Mouse (Mus musculus) gastrocnemius, adult 2 months (tissue): ENCODE measurements at regions not wholly inside any gene's neighbourhood (a gene's known extent, or its start where the extent isn't known, plus 50 kb on each side); places are given as distances from the start of the nearest gene placed in this dataset.
A peak's percentile ranks its signal among the peaks of the same experiment; 100 is the strongest.

Experiments
- DNase-seq: peaks from one replicate; pipeline ENCODE4 v3.0.0; 2022
- H3K27ac ChIP-seq: fragments of 200-600 bp; 2 replicates; pipeline ENCODE4 v1.8.1; 2022; ENCODE audit warnings: mild to moderate bottlenecking
- H3K4me3 ChIP-seq: fragments of 200-600 bp; 2 replicates; pipeline ENCODE4 v1.8.1; 2022; ENCODE audit warnings: mild to moderate bottlenecking, moderate library complexity
- CTCF ChIP-seq: fragments of 200-600 bp; IDR thresholded peaks from 2 replicates; pipeline ENCODE4 v1.8.1; 2022; ENCODE audit warnings: antibody characterized with exemption, mild to moderate bottlenecking, moderate library complexity
- intact Hi-C: fragments of 180-260 bp; cut with DNase I; formaldehyde crosslinking; loops from one replicate; pipeline ENCODE4 v1.15.1; 2025

- TF ChIP-seq CTCF = peak; percentile 57
- intact Hi-C loops = no loop called here
- Histone ChIP-seq H3K27ac (no peak overlapping the region), H3K4me3 (no peak overlapping the region)
- peak; percentile 41 for DNase-seq
Observed at GRCm38 (mm10) chr15:71240647-71241351, 2593.6 kb upstream of the Gm6569 start.

GRCm38 (mm10) chr15:71243539-71243938 is 2590.8 kb upstream of the Gm6569 start:
- intact Hi-C loops = no loop called here
- H3K27ac ChIP-seq = no peak overlapping the region
- DNase-seq = no peak
- TF ChIP-seq CTCF = no peak
- H3K4me3 ChIP-seq = no peak overlapping the region

GRCm38 (mm10) chr15:71275876-71276565 is 2558.3 kb upstream of the Gm6569 start:
- no peak for DNase-seq
- TF ChIP-seq CTCF = no peak
- Histone ChIP-seq H3K4me3 (no peak overlapping the region), H3K27ac (no peak overlapping the region)
- intact Hi-C loops = no loop called here

GRCm38 (mm10) chr15:71276566-71276912 is 2557.8 kb upstream of the Gm6569 start:
- intact Hi-C loops = no loop called here
- TF ChIP-seq CTCF = no peak

GRCm38 (mm10) chr15:71277388-71277787 is 2557.0 kb upstream of the Gm6569 start:
- no peak for TF ChIP-seq CTCF
- intact Hi-C loops = no loop called here
- H3K4me3 ChIP-seq = no peak overlapping the region
- H3K27ac ChIP-seq = no peak overlapping the region
- DNase-seq = no peak

More at GRCm38 (mm10) chr15:71276566-71276912, 2557.8 kb upstream of the Gm6569 start:
- Histone ChIP-seq H3K4me3 (no peak overlapping the region), H3K27ac (no peak overlapping the region)
- no peak for DNase-seq

GRCm38 (mm10) chr15:71283775-71284174 is 2550.6 kb upstream of the Gm6569 start:
- intact Hi-C loops = no loop called here
- DNase-seq = no peak
- TF ChIP-seq CTCF = no peak

GRCm38 (mm10) chr15:71302541-71302940 is 2531.8 kb upstream of the Gm6569 start:
- H3K4me3 ChIP-seq = no peak overlapping the region
- no peak for TF ChIP-seq CTCF
- H3K27ac ChIP-seq = no peak overlapping the region
- intact Hi-C loops = no loop called here
- DNase-seq = no peak

More at GRCm38 (mm10) chr15:71283775-71284174, 2550.6 kb upstream of the Gm6569 start:
- Histone ChIP-seq H3K4me3 (no peak overlapping the region), H3K27ac (no peak overlapping the region)

- no peak for TF ChIP-seq CTCF
- Histone ChIP-seq H3K27ac (no peak overlapping the region), H3K4me3 (no peak overlapping the region)
- intact Hi-C loops = no loop called here
- DNase-seq = no peak
Observed at GRCm38 (mm10) chr15:71310230-71310629, 2524.1 kb upstream of the Gm6569 start.

GRCm38 (mm10) chr15:71326596-71326995 is 2507.8 kb upstream of the Gm6569 start:
- no peak for TF ChIP-seq CTCF
- intact Hi-C loops = no loop called here
- DNase-seq = no peak
- Histone ChIP-seq H3K4me3 (no peak overlapping the region), H3K27ac (no peak overlapping the region)

GRCm38 (mm10) chr15:71358189-71358790 is 2476.1 kb upstream of the Gm6569 start:
- no peak overlapping the region for H3K4me3 ChIP-seq
- no peak for DNase-seq
- H3K27ac ChIP-seq = no peak overlapping the region
- no peak for TF ChIP-seq CTCF
- intact Hi-C loops = no loop called here

- no peak for TF ChIP-seq CTCF
- Histone ChIP-seq H3K27ac (no peak overlapping the region), H3K4me3 (no peak overlapping the region)
- intact Hi-C loops = no loop called here
- no peak for DNase-seq
Observed at GRCm38 (mm10) chr15:71375775-71376174, 2458.6 kb upstream of the Gm6569 start.
